ENCODE assay signal across 8 mouse cellular contexts in genomic region chr1:173339543-173339942, GRCm38 (mm10). TPM values are rescaled to one million over a fixed set of nuclear protein-coding genes. Genes with fewer than 3 reads are reported as not detected.
DNase-seq lines count a peak whose midpoint lies in the region; ATAC-seq and TF ChIP-seq lines count a peak whose summit lies in the region.

No protein-coding gene starts in this region.

- no peak overlapping the region for H3K4me2 ChIP-seq in hindbrain, embryonic 13.5 days
- no peak overlapping the region for H3K4me2 ChIP-seq in midbrain, embryonic 12.5 days (replicated peaks)

- no peaks in the 10 kb centered on the region for H3K9me3 ChIP-seq in embryonic facial prominence, embryonic 10.5 days
- no peaks in the 10 kb centered on the region for H3K9me3 ChIP-seq in hindbrain, embryonic 13.5 days
- H3K9me3 ChIP-seq in midbrain, embryonic 12.5 days, result no peaks in the 10 kb centered on the region

- intact Hi-C loops in left cerebral cortex, postnatal 4 days (cut with DNase I), result loop anchor here (10.0 kb wide), 1 partner anchor 55 kb away; no protein-coding TSS in a partner anchor

- WGBS in embryonic facial prominence, embryonic 10.5 days, result 15% methylated on average over 2 of the region's 2 CpGs
- 13% methylated on average over 2 of the region's 2 CpGs for WGBS in hindbrain, embryonic 13.5 days
- WGBS in midbrain, embryonic 12.5 days, result 9% methylated on average over 2 of the region's 2 CpGs
- 14% methylated on average over 2 of the region's 2 CpGs for WGBS in spleen, adult 2 months

- TF ChIP-seq POLR2A in spleen, adult 2 months (IDR thresholded peaks at IDR 0.05; ENCODE audit: low read depth, low read length), result no peak

- H3K27me3 ChIP-seq in embryonic facial prominence, embryonic 10.5 days (replicated peaks; ENCODE audit: low read depth, poor library complexity, severe bottlenecking), result no peaks in the 10 kb centered on the region
- no peaks in the 10 kb centered on the region for H3K27me3 ChIP-seq in hindbrain, embryonic 13.5 days
- H3K27me3 ChIP-seq in midbrain, embryonic 12.5 days, result no peaks in the 10 kb centered on the region
- no peaks in the 10 kb centered on the region for H3K27me3 ChIP-seq in spleen, adult 2 months (ENCODE audit: control insufficient read depth, insufficient read depth, low read length)

- no peak overlapping the region for H3K27ac ChIP-seq in layer of hippocampus, adult 2 months
- H3K27ac ChIP-seq in embryonic facial prominence, embryonic 10.5 days (replicated peaks), result no peak overlapping the region
- no peak overlapping the region for H3K27ac ChIP-seq in hindbrain, embryonic 13.5 days
- no peak overlapping the region for H3K27ac ChIP-seq in midbrain, embryonic 12.5 days (replicated peaks)
- H3K27ac ChIP-seq in spleen, adult 2 months (ENCODE audit: insufficient read depth, low read length), result no peak overlapping the region

- no peak overlapping the region for H3K4me3 ChIP-seq in layer of hippocampus, adult 2 months
- no peak overlapping the region for H3K4me3 ChIP-seq in embryonic facial prominence, embryonic 10.5 days
- H3K4me3 ChIP-seq in hindbrain, embryonic 13.5 days, result no peak overlapping the region
- H3K4me3 ChIP-seq in midbrain, embryonic 12.5 days, result no peak overlapping the region
- no peak overlapping the region for H3K4me3 ChIP-seq in spleen, adult 2 months (ENCODE audit: extremely low read depth, insufficient read depth, insufficient read length)

- peak; percentile 96 for TF ChIP-seq CTCF in layer of hippocampus, adult 2 months (conservative IDR thresholded peaks at IDR 0.05)
- TF ChIP-seq CTCF in spleen, adult 2 months (IDR thresholded peaks at IDR 0.05; ENCODE audit: extremely low read depth, insufficient read depth, insufficient read length, insufficient replicate concordance), result peak; percentile 78; the same call in 1 of the 2 replicates

- ATAC-seq in hindbrain, embryonic 13.5 days (ENCODE audit: low FRiP score), result 0 out of 2 replicates have a peak, but pooled peaks have one; percentile 41
- peak; percentile 70; the same call in 1 of the 2 replicates for ATAC-seq in midbrain, embryonic 12.5 days (ENCODE audit: low FRiP score, low read depth)

- H3K9ac ChIP-seq in hindbrain, embryonic 13.5 days, result no peak overlapping the region
- H3K9ac ChIP-seq in midbrain, embryonic 12.5 days (replicated peaks), result no peak overlapping the region

- no peaks in the 10 kb centered on the region for H3K36me3 ChIP-seq in embryonic facial prominence, embryonic 10.5 days (replicated peaks)
- H3K36me3 ChIP-seq in hindbrain, embryonic 13.5 days, result peaks cover 87% of the 10 kb centered on the region
- H3K36me3 ChIP-seq in midbrain, embryonic 12.5 days, result peaks cover 42% of the 10 kb centered on the region
- H3K36me3 ChIP-seq in spleen, adult 2 months (ENCODE audit: control insufficient read depth, insufficient read depth, low read length), result no peaks in the 10 kb centered on the region

- peaks cover 11% of the 10 kb centered on the region for H3K4me1 ChIP-seq in embryonic facial prominence, embryonic 10.5 days
- peaks cover 14% of the 10 kb centered on the region for H3K4me1 ChIP-seq in hindbrain, embryonic 13.5 days (replicated peaks)
- H3K4me1 ChIP-seq in midbrain, embryonic 12.5 days, result peaks cover 16% of the 10 kb centered on the region
- H3K4me1 ChIP-seq in spleen, adult 2 months (ENCODE audit: control insufficient read depth, insufficient read depth, insufficient read length), result no peaks in the 10 kb centered on the region

- DNase-seq in layer of hippocampus, adult 2 months (ENCODE audit: low spot score in 2 of 2), result peak in 1 of 2 experiments; percentile 69
- DNase-seq in layer of hippocampus, adult 9-11 months, result no peak
- DNase-seq in adrenal gland, postnatal 14 days, result peak; percentile 59
- DNase-seq in embryonic facial prominence, embryonic 10.5 days (ENCODE audit: low spot score), result peak; percentile 71
- peak; percentile 73 for DNase-seq in left cerebral cortex, postnatal 4 days
- DNase-seq in spleen, adult 2 months (ENCODE audit: low read depth in 1 of 2, low spot score in 2 of 2), result peak; percentile 14 to 25

RNA-seq across cellular contexts. Expression of gene Ackr1, which starts 6.0 kb away (rescaled TPM):
- total RNA-seq in layer of hippocampus, adult 2 months (2021), result 10 to 100 TPM; 64.5 to 65.9 TPM
- total RNA-seq in adrenal gland, postnatal 14 days (2021), result 2.8 and 6.0 TPM in 2 replicates
- polyA plus RNA-seq in embryonic facial prominence, embryonic 10.5 days (2016; fragmentation: Nextera tagmentation; extraction: Ambion mirVana), result 1.2 and 1.6 TPM in 2 replicates
- polyA plus RNA-seq in hindbrain, embryonic 13.5 days (2015; fragmentation: Nextera tagmentation; extraction: Ambion mirVana), result 15.1 and 16.8 TPM in 2 replicates
- total RNA-seq in left cerebral cortex, postnatal 4 days (2021), result 100 to 1,000 TPM; 134 to 136 TPM
- polyA plus RNA-seq in midbrain, embryonic 12.5 days (2016; fragmentation: Nextera tagmentation; extraction: Ambion mirVana), result 7.1 and 7.3 TPM in 2 replicates
- 13.0 and 13.2 TPM in 2 replicates for polyA plus RNA-seq in spleen, adult 2 months (2012; rRNA removed)

RNA-seq across cellular contexts. Expression of gene Aim2, which starts 11.1 kb away (rescaled TPM):
- 1 to 10 TPM; 2.0 to 3.7 TPM for total RNA-seq in layer of hippocampus, adult 2 months (2021)
- total RNA-seq in adrenal gland, postnatal 14 days (2021), result 0.37 and 3.0 TPM in 2 replicates
- polyA plus RNA-seq in embryonic facial prominence, embryonic 10.5 days (2016; fragmentation: Nextera tagmentation; extraction: Ambion mirVana), result 3.8 and 3.9 TPM in 2 replicates
- polyA plus RNA-seq in hindbrain, embryonic 13.5 days (2015; fragmentation: Nextera tagmentation; extraction: Ambion mirVana), result 1.9 and 2.1 TPM in 2 replicates
- 10 to 100 TPM in 1 of 2 experiments, 1 to 10 TPM in 1; 8.3 to 11.1 TPM for total RNA-seq in left cerebral cortex, postnatal 4 days (2021)
- 6.4 and 7.0 TPM in 2 replicates for polyA plus RNA-seq in midbrain, embryonic 12.5 days (2016; fragmentation: Nextera tagmentation; extraction: Ambion mirVana)
- polyA plus RNA-seq in spleen, adult 2 months (2012; rRNA removed), result 10.0 and 10.4 TPM in 2 replicates

RNA-seq across cellular contexts. Expression of gene Cadm3, which starts 28.0 kb away (rescaled TPM):
- total RNA-seq in layer of hippocampus, adult 2 months (2021), result 100 to 1,000 TPM; 394 to 402 TPM
- 9.7 and 11.2 TPM in 2 replicates for total RNA-seq in adrenal gland, postnatal 14 days (2021)
- polyA plus RNA-seq in embryonic facial prominence, embryonic 10.5 days (2016; fragmentation: Nextera tagmentation; extraction: Ambion mirVana), result 1.6 and 2.0 TPM in 2 replicates
- 50.0 and 52.9 TPM in 2 replicates for polyA plus RNA-seq in hindbrain, embryonic 13.5 days (2015; fragmentation: Nextera tagmentation; extraction: Ambion mirVana)
- total RNA-seq in left cerebral cortex, postnatal 4 days (2021), result 100 to 1,000 TPM; 502 to 546 TPM
- polyA plus RNA-seq in midbrain, embryonic 12.5 days (2016; fragmentation: Nextera tagmentation; extraction: Ambion mirVana), result 21.6 and 22.8 TPM in 2 replicates
- polyA plus RNA-seq in spleen, adult 2 months (2012; rRNA removed), result 5.1 and 9.6 TPM in 2 replicates
